Mouse (Mus musculus) CD4-positive helper T cell, adult 2 months (primary cell): ENCODE results near the gene Ccdc155.

ENCODE experiments used
- DNase-seq: peaks from one replicate; pipeline ENCODE4 v3.0.0-alpha.2; 2012; ENCODE audit warnings: low read depth, missing footprints, low spot score

Gene Ccdc155

GRCm38 (mm10) chr7:45145460-45145859 is 59.2 kb downstream of the Ccdc155 start:
- no peak for DNase-seq

- no peak for DNase-seq
These were observed 60.1 kb downstream of the Ccdc155 start for GRCm38 (mm10) chr7:45144368-45145174.

GRCm38 (mm10) chr7:45141914-45142313 is 62.8 kb downstream of the Ccdc155 start:
- no peak for DNase-seq

- no peak for DNase-seq
These were observed 63.4 kb downstream of the Ccdc155 start for GRCm38 (mm10) chr7:45141319-45141718.

GRCm38 (mm10) chr7:45139904-45140723 is 64.6 kb downstream of the Ccdc155 start:
- DNase-seq = no peak

- DNase-seq = no peak
These were observed 66.3 kb downstream of the Ccdc155 start for GRCm38 (mm10) chr7:45138403-45138802.

GRCm38 (mm10) chr7:45137171-45138006 is 67.3 kb downstream of the Ccdc155 start:
- peak; percentile 73 for DNase-seq

- peak; percentile 95 for DNase-seq
These were observed 68.6 kb downstream of the Ccdc155 start, which contains the start of the genes Gm45713 and Flt3l for GRCm38 (mm10) chr7:45135993-45136567. Gene Gm45713 (minus strand): TSS chr7:45136231. Gene Flt3l (minus strand): TSS chr7:45136432.

GRCm38 (mm10) chr7:45135370-45135769 is 69.3 kb downstream of the Ccdc155 start:
- DNase-seq = peak; percentile 59

- peak; percentile 82 for DNase-seq
These were observed 70.1 kb downstream of the Ccdc155 start for GRCm38 (mm10) chr7:45134544-45135026.
